Comparison of ENCODE assay signal across 8 mouse cellular contexts in genomic region chr5:114570791-114571450, GRCm38 (mm10). TPM values are rescaled to one million over a fixed set of nuclear protein-coding genes. Genes with fewer than 3 reads are reported as not detected.
DNase-seq lines count a peak whose midpoint lies in the region; ATAC-seq lines count a peak whose summit lies in the region.
"Had no signal": no experiment of that assay in that cellular context is flagged by ENCODE, and none has a peak within 500 bp of the region (broad histone marks: within the 10 kb centered on the region; RNA-seq: fewer than 3 reads in every experiment).

No protein-coding gene starts in this region.

- 12% methylated on average over 14 of the region's 14 CpGs for WGBS in liver, embryonic 11.5 days
- WGBS in forebrain, embryonic 15.5 days: 1% methylated on average over 14 of the region's 14 CpGs
- WGBS in liver, embryonic 13.5 days (ENCODE audit: insufficient replicate concordance): 5% methylated on average over 14 of the region's 14 CpGs
- 9% methylated on average over 14 of the region's 14 CpGs for WGBS in stomach, embryonic 14.5 days

- no peak for DNase-seq in liver, embryonic 11.5 days (ENCODE audit: low spot score)
- no peak for DNase-seq in liver
- no peak for DNase-seq in liver, embryonic 13.5 days
- DNase-seq in layer of hippocampus, adult 18-20 months (ENCODE audit: low spot score in 2 of 2): no peak
- DNase-seq in spleen, postnatal 10 days (ENCODE audit: low spot score in 2 of 2): no peak
- DNase-seq: gastrocnemius, postnatal 10 days had no signal

- H3K9ac ChIP-seq in liver, embryonic 11.5 days (ENCODE audit: low read depth, low read length): no peak overlapping the region
- H3K9ac ChIP-seq in forebrain, embryonic 15.5 days (replicated peaks): peak overlapping the region; percentile 47
- no peak overlapping the region for H3K9ac ChIP-seq in liver, embryonic 13.5 days
- no peak overlapping the region for H3K9ac ChIP-seq in stomach, embryonic 14.5 days (replicated peaks; ENCODE audit: low read depth, low read length)

- no peak for ATAC-seq in liver, embryonic 11.5 days (replicated peaks; ENCODE audit: low FRiP score)
- ATAC-seq in forebrain, embryonic 15.5 days (replicated peaks): no peak
- ATAC-seq in liver, embryonic 13.5 days (ENCODE audit: low read depth): no peak
- no peak for ATAC-seq in stomach, embryonic 14.5 days (ENCODE audit: insufficient number of reproducible peaks, insufficient read depth, low FRiP score, low read depth)

- H3K36me3 ChIP-seq in liver, embryonic 11.5 days (ENCODE audit: control insufficient read depth, insufficient read depth, low read length): no peaks in the 10 kb centered on the region
- H3K36me3 ChIP-seq in forebrain, embryonic 15.5 days: no peaks in the 10 kb centered on the region
- H3K36me3 ChIP-seq in liver, embryonic 13.5 days: no peaks in the 10 kb centered on the region
- no peaks in the 10 kb centered on the region for H3K36me3 ChIP-seq in stomach, embryonic 14.5 days (ENCODE audit: control insufficient read depth, insufficient read depth, low read length)

- H3K4me2 ChIP-seq in liver, embryonic 11.5 days: peak overlapping the region; percentile 56
- H3K4me2 ChIP-seq in forebrain, embryonic 15.5 days (replicated peaks): peak overlapping the region; percentile 56
- peak overlapping the region; percentile 56 for H3K4me2 ChIP-seq in liver, embryonic 13.5 days
- H3K4me2 ChIP-seq in stomach, embryonic 14.5 days (replicated peaks; ENCODE audit: low read depth, low read length): peak overlapping the region; percentile 58

- no peak overlapping the region for H3K27ac ChIP-seq in liver, embryonic 11.5 days (ENCODE audit: low read depth, low read length)
- H3K27ac ChIP-seq in forebrain, embryonic 15.5 days (replicated peaks): peak overlapping the region; percentile 82
- H3K27ac ChIP-seq in liver, embryonic 13.5 days: no peak overlapping the region
- no peak overlapping the region for H3K27ac ChIP-seq in stomach, embryonic 14.5 days (ENCODE audit: low read length)

- peaks cover 72% of the 10 kb centered on the region for H3K27me3 ChIP-seq in liver, embryonic 11.5 days (replicated peaks; ENCODE audit: control insufficient read depth, insufficient read depth, low read length)
- peaks cover 32% of the 10 kb centered on the region for H3K27me3 ChIP-seq in forebrain, embryonic 15.5 days
- peaks cover 89% of the 10 kb centered on the region for H3K27me3 ChIP-seq in liver, embryonic 13.5 days
- H3K27me3 ChIP-seq in stomach, embryonic 14.5 days (ENCODE audit: control insufficient read depth, insufficient read depth, low read length): no peaks in the 10 kb centered on the region

- peaks cover 30% of the 10 kb centered on the region for H3K4me1 ChIP-seq in liver, embryonic 11.5 days (replicated peaks; ENCODE audit: control insufficient read depth, insufficient read depth, low read length)
- peaks cover 78% of the 10 kb centered on the region for H3K4me1 ChIP-seq in forebrain, embryonic 15.5 days
- H3K4me1 ChIP-seq in liver, embryonic 13.5 days (replicated peaks): peaks cover 60% of the 10 kb centered on the region
- H3K4me1 ChIP-seq in stomach, embryonic 14.5 days (ENCODE audit: control insufficient read depth, insufficient read depth, low read length): peaks cover 48% of the 10 kb centered on the region; the same call in 1 of the 2 replicates

- peak overlapping the region; percentile 35 for H3K4me3 ChIP-seq in liver, embryonic 11.5 days (ENCODE audit: low read depth, low read length)
- peak overlapping the region; percentile 68 for H3K4me3 ChIP-seq in forebrain, embryonic 15.5 days
- peak overlapping the region; percentile 33 for H3K4me3 ChIP-seq in liver, embryonic 13.5 days (replicated peaks)
- H3K4me3 ChIP-seq in stomach, embryonic 14.5 days (ENCODE audit: low read depth, low read length): peak overlapping the region; percentile 27

- H3K9me3 ChIP-seq in liver, embryonic 11.5 days (ENCODE audit: control insufficient read depth, low read length): no peaks in the 10 kb centered on the region
- H3K9me3 ChIP-seq in forebrain, embryonic 15.5 days: no peaks in the 10 kb centered on the region
- H3K9me3 ChIP-seq in liver, embryonic 13.5 days (replicated peaks): no peaks in the 10 kb centered on the region
- no peaks in the 10 kb centered on the region for H3K9me3 ChIP-seq in stomach, embryonic 14.5 days (ENCODE audit: control insufficient read depth, low read depth, low read length)

RNA-seq across cellular contexts. Expression of gene Fam222a, which starts 3.1 kb away (rescaled TPM):
- 2.2 and 2.3 TPM in 2 replicates for polyA plus RNA-seq in liver, embryonic 11.5 days (2014; fragmentation: Nextera tagmentation; extraction: Ambion mirVana)
- 5.2 and 5.6 TPM in 2 replicates for polyA plus RNA-seq in forebrain, embryonic 15.5 days (2015; fragmentation: Nextera tagmentation; extraction: Ambion mirVana)
- polyA plus RNA-seq in liver, embryonic 13.5 days (2015; fragmentation: Nextera tagmentation; extraction: Ambion mirVana): 0.58 and 0.61 TPM in 2 replicates
- 2.8 and 2.9 TPM in 2 replicates for polyA plus RNA-seq in stomach, embryonic 14.5 days (2014; fragmentation: Nextera tagmentation; extraction: Ambion mirVana)
- 1 to 10 TPM; 5.2 to 5.3 TPM for total RNA-seq in layer of hippocampus, adult 18-20 months (2021)
